Mouse (Mus musculus): Measurements from ENCODE around the gene Fryl. TPM values are rescaled to one million over a fixed set of nuclear protein-coding genes. Genes with fewer than 3 reads are reported as not detected.

Fryl gene
- 9.6 and 11.1 TPM in 2 replicates for polyA plus RNA-seq (2021; fragmentation: Nextera tagmentation)
- long read RNA-seq, experiment 1, partial matches to known transcripts: 11 of 16 reads
- long read RNA-seq, experiment 1, other reads (novel, unspliced or antisense): 5 of 16 reads
- long read RNA-seq, experiment 2, partial matches to known transcripts: 8 of 17 reads
- long read RNA-seq, experiment 2, other reads (novel, unspliced or antisense): 8 of 17 reads

GRCm38 (mm10) chr5:73256352-73257065, at the start of gene Fryl:
Fryl (minus strand) TSS chr5:73256619.

GRCm38 (mm10) chr5:73292502-73293457, 36.4 kb upstream of the Fryl start, which contains the start of gene Ociad1:
Ociad1 (plus strand) TSS chr5:73292784.

GRCm38 (mm10) chr5:73006784-73007581, 249.4 kb downstream of the Fryl start, which contains the start of gene Slc10a4:
Slc10a4 (plus strand) TSS chr5:73006883.

GRCm38 (mm10) chr5:72974602-72975001, 281.8 kb downstream of the Fryl start, which contains the start of gene Gm10135:
Gm10135 (minus strand) TSS chr5:72974702.

Other genes with a start within 250 kb of the Fryl start
- gene Slc10a4, start 249.7 kb downstream of the Fryl start, polyA plus RNA-seq (2021; fragmentation: Nextera tagmentation): 2.3 TPM in 2 replicates
- gene Ociad1, start 36.2 kb upstream of the Fryl start, polyA plus RNA-seq (2021; fragmentation: Nextera tagmentation): 744 and 763 TPM in 2 replicates
- 93.0 and 99.0 TPM in 2 replicates for gene Ociad2, start 84.4 kb upstream of the Fryl start, polyA plus RNA-seq (2021; fragmentation: Nextera tagmentation)
- gene Cwh43, start 149.5 kb upstream of the Fryl start, polyA plus RNA-seq (2021; fragmentation: Nextera tagmentation): 1.1 and 1.3 TPM in 2 replicates
- 29.4 and 42.9 TPM in 2 replicates for gene Dcun1d4, start 224.4 kb upstream of the Fryl start, polyA plus RNA-seq (2021; fragmentation: Nextera tagmentation)